Mouse (Mus musculus) erythroblast, adult 5-6 weeks (primary cell): ENCODE data around the gene Esrrg. TPM values are rescaled to one million over a fixed set of nuclear protein-coding genes. Genes with fewer than 3 reads are reported as not detected.

Experiments
- ATAC-seq: replicated peaks from 2 replicates; pipeline ENCODE4 v1.8.0; 2016; ENCODE audit warnings: moderate number of reproducible peaks, mild to moderate bottlenecking, moderate TSS enrichment, inconsistent platforms; ENCODE audit not compliant: poor library complexity, low FRiP score, severe bottlenecking
- total RNA-seq, 2 experiments: library from RNA; stranded (forward) in 1 of 2; stranded (reverse) in 1 of 2; fragments of 150-400 nt in 1 of 2; fragments of 200-764, 138-1000 nt in 1 of 2; gene quantifications; 2 replicates each; pipeline versions ENCODE4 v1.2.3 to v1.2.4; 2015 to 2017; ENCODE audit warnings: low replicate concordance in 2 of 2

The Esrrg gene
- total RNA-seq, 2 experiments from 2014 or later = not detected

- ATAC-seq = no peak
These were observed 36.7 kb downstream of the Esrrg start for GRCm38 (mm10) chr1:187645258-187645657.

DNA sequence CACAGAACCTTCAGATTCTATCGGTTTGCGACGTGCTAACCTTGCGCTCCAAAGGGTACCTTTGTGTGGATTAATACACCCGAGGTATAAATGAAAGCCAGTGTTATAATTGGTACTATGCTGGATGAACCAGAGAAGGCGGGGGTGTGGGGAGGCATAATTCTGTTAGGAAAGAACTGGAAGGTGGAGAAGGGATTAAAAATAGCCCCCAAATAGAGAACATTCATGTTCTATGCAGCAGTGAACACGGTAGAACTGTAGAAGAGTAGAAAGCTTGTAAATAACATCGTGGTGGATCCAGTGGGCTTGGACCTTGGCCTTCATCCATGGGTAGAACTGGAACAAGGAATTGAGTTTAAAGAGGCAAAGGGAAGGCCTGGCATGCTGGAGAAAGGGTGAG is 40.0 kb downstream of the Esrrg start:
- no peak for ATAC-seq

DNA sequence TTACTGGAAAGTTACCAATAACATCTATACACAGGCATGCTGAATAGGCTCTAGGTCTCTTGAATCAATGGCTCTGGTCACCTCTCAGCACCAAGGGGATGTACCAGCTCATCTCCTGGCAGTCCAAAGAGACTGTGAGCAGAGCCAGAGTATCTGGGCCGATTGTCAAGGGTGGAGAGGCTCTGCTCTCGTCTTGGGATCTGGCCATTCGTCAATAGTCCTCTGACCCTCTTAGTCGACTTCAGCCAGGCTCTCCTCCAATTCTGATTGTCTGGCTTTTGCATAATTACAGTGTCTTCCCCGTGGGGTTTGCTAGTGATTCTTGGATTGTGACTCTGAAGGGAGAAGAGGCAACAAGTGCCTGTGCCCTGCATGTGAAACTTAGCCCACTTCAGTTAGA is 41.3 kb downstream of the Esrrg start:
- ATAC-seq = no peak

DNA sequence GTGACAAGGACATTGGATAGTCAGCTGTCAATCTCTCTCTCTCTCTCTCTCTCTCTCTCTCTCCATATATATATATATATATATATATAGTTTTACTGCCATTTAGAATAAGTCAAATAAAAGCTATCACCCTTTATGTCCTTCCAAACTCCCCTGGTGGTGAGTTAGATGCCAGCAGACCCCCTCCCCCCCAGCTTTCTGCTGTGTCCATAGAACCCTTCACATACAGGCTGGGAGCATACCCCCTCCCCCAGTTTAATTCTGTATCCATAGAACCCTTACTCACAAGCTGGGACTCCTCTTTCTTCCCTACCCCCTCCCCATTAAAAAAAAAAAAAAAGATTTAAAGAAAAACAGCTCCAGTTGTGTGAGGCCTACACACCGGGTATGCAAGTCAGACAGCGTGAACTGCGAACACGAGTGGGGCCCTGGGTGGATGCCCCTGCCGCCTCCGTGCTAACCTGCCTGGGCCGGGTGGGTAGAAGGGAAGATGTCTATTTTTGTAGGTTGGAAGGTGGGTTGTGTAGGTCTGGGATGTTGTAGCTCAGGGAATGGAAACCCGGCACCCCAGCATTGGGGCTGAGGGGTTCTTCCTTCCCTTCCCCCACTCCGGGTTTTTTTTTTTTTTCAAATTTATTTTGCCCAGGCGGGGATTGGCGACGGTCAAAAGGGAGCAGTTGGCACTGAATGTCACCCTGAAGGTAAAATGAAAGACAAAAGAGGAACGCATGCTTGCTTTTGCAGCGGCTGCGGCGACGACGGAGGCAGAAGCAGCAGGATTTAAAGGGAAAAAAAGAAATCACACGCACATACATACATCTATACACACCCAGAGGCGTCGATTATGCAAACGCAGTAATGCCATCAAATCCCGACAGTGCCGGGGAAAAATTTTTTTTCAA is 42.4 kb downstream of the Esrrg start:
- ATAC-seq = no peak

- ATAC-seq = no peak
These were observed 43.2 kb downstream of the Esrrg start for GRCm38 (mm10) chr1:187651688-187652241.

- no peak for ATAC-seq
These were observed 43.9 kb downstream of the Esrrg start for GRCm38 (mm10) chr1:187652445-187652844.

DNA sequence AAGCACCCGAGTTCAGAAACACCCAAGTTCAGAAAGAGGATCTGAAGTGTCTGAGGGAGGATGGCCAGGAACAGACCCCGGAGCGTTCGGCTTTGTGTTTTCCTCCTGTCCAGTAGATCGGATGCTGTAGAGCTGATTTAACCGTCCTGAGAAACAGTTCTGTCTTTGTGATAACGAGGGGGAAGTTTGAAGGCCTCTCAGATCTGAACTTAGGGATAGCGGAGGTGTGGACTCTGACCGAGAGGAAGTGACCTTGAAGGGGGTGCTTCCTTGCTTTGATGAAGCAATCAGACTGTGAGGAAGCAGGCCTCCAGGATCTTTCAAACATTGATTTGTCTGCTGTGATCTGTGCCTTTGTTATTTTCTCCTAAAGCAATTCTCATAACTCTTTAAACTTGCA is 44.8 kb downstream of the Esrrg start:
- ATAC-seq = no peak

- no peak for ATAC-seq
These were observed 52.4 kb downstream of the Esrrg start for GRCm38 (mm10) chr1:187660963-187661362.

DNA sequence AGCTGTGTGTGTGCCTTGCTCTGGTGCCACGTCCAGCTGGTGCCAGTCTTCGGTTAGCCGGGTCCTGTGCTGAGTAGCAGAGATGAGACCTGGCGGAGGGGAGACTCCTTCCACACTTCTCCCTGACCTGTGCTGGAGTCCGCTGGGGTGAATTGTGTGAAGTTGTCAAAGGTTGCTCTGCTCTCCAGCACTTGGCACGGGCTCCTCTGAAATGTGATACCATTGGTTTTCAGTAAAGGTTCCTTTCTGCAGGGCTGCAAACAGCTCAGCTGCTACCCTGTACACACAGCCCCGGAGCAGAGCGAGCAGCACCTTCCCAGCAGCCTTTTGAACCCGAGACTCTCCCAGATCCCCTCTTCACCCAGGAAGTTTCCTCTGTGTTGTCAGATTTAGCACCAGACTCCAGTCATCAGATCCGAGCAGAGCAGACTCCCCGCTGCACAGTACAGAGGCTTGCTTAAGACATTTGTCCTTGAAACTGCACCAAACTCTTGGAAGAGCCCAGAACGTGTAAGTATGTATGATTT is 53.6 kb downstream of the Esrrg start:
- no peak for ATAC-seq

DNA sequence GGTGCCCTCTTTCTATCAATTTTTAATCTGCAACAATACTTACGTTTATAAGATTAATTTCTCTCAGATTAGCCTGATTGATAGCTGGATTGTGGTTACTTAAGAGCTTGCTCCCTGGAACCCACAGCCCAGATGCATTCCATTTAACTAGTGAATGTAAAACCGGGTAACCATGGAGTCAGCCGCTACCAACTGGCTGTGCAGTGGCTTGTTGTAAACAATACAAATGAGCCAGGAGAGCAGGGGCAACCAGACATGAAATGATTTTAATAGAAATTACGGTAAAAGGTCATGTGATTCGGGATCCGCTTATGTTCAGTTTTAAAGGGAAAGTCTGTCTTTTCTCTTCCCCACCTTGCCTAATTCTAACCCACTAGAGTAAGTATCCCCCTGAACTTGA is 54.8 kb downstream of the Esrrg start:
- no peak for ATAC-seq

DNA sequence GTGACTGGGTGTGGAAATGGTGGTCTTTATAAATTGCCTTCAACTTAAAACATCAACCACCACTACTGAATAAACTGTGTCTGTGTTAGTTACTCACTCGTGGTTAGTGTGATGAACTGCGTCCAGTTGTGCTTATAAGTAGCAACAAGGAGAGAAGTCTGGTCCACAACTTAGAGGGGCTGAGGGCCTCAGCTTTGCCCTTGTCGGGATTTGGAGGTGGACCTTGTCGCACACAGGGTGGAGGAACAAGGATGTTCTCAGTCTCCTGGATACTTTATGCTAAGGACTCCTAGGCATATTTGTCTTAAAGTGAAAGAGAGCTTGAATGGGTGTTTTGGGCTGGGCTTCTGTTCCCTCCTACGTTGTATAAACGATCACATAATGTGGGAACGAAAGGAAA is 55.7 kb downstream of the Esrrg start:
- no peak for ATAC-seq

- no peak for ATAC-seq
These were observed 57.5 kb downstream of the Esrrg start for GRCm38 (mm10) chr1:187665901-187666600.

DNA sequence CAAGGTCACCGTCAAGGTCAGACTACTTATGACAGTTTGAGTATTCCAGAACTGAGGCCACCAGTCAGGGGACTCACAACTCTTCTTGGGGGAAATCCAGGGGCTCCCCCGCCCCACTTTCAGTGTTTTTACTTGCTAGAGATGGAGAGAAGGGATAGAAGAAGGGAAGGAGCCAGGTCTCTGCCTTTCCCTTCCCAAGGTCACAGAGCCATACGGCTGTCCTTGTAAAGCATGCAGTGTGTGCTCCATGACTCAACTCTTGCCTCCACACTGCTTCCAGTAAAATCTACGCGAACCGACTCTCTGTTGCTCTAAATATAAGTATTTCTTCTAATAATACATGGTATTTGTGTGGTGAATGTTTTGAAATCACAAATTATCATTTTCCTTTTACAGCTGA is 61.2 kb downstream of the Esrrg start:
- ATAC-seq = no peak

DNA sequence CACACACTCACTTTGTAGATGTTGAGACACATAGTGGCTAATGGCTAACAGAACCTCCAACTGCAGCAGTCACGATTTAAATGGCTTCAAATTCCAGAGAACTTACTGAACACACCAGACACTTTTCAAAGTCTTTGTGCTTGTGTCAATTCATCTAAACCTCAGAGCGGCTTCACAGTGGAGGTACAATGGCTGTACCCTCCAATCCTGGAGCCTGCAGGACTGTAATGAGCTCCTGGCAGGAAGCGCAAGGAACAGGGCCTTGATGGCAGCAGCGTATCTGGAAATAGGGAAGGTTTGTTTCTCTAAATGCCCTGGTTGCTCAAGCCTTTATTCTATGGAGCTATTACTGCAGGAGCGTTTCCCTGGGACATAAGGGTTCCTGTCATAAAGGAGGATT is 63.9 kb downstream of the Esrrg start:
- no peak for ATAC-seq

- ATAC-seq = no peak
These were observed 66.2 kb downstream of the Esrrg start for GRCm38 (mm10) chr1:187674771-187675186.

GRCm38 (mm10) chr1:187676626-187677025 is 68.0 kb downstream of the Esrrg start:
- ATAC-seq = no peak

DNA sequence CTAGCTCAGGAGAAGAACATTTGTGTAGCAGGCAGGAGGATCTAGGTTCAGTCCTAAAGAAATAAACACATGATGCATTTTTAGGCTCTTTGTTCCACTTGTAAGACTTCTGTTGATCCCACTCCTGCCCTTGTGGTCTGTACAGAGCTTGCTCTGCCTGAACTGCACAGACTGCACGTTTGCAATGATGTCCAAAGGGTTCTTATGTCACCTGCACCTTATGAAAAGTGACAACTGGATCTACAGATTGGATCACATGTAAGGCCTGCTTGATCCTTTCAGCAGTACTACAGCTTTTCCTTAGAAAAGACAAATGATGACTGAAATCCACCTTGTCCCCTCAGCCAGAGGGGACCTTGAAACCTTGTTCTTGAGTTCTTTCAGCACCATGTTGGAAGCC is 70.7 kb downstream of the Esrrg start:
- no peak for ATAC-seq

DNA sequence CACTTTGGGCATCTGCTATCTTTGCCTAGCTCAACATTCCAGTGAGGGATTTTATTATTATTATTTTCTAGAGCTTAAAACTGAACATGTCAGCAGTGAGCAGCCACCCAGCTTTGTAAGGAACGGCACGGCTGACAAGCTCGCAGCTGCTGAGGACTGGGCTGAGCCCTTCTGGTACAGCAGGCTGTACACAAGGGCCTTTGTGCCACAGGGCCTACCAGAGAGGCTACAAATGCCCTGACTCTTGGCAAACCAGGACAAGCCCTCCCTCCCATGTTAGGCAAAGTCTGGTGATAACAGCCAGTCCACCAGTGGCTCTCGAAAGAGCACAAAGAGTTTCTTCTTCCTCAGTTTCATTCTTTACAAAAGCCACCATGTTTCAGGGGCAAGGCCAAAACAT is 75.9 kb downstream of the Esrrg start:
- no peak for ATAC-seq

GRCm38 (mm10) chr1:187691846-187692525 is 83.4 kb downstream of the Esrrg start:
- ATAC-seq = no peak

GRCm38 (mm10) chr1:187694865-187695264 is 86.3 kb downstream of the Esrrg start:
- ATAC-seq = no peak
